Mouse (Mus musculus): ENCODE results near the gene Slc24a2. TPM values are rescaled to one million over a fixed set of nuclear protein-coding genes. Genes with fewer than 3 reads are reported as not detected.

The Slc24a2 gene
- polyA plus RNA-seq, 1 experiment: 1.1 TPM

- Histone ChIP-seq H3K4me3 (ENCODE audit: insufficient read depth, low read length) (no peak overlapping the region), H3K4me1 (ENCODE audit: control insufficient read depth, insufficient read depth, low read length) (peaks cover 2% of the 10 kb centered on the region), H3K27ac (ENCODE audit: insufficient read depth, low read length) (peak overlapping the region; percentile 74)
- TF ChIP-seq POLR2A (IDR thresholded peaks at IDR 0.05; ENCODE audit: low read depth, low read length) (no peak), CTCF (IDR thresholded peaks at IDR 0.05; ENCODE audit: borderline replicate concordance, insufficient read depth, low read length) (no peak)
Measured at GRCm38 (mm10) chr4:87086933-87087577, 143.2 kb downstream of the Slc24a2 start.

GRCm38 (mm10) chr4:87081321-87081720 lies 149.0 kb downstream of the Slc24a2 start:
- H3K4me1 ChIP-seq (ENCODE audit: control insufficient read depth, insufficient read depth, low read length): peaks cover under 1% of the 10 kb centered on the region
- TF ChIP-seq CTCF (IDR thresholded peaks at IDR 0.05; ENCODE audit: borderline replicate concordance, insufficient read depth, low read length) (no peak), POLR2A (IDR thresholded peaks at IDR 0.05; ENCODE audit: low read depth, low read length) (no peak)
- no peak overlapping the region for H3K27ac ChIP-seq (ENCODE audit: insufficient read depth, low read length)
- H3K4me3 ChIP-seq (ENCODE audit: insufficient read depth, low read length): no peak overlapping the region

GRCm38 (mm10) chr4:87079305-87079704 lies 151.0 kb downstream of the Slc24a2 start:
- TF ChIP-seq POLR2A (IDR thresholded peaks at IDR 0.05; ENCODE audit: low read depth, low read length) (no peak), CTCF (IDR thresholded peaks at IDR 0.05; ENCODE audit: borderline replicate concordance, insufficient read depth, low read length) (no peak)
- Histone ChIP-seq H3K27ac (ENCODE audit: insufficient read depth, low read length) (no peak overlapping the region), H3K4me1 (ENCODE audit: control insufficient read depth, insufficient read depth, low read length) (no peaks in the 10 kb centered on the region), H3K4me3 (ENCODE audit: insufficient read depth, low read length) (no peak overlapping the region)

GRCm38 (mm10) chr4:87078726-87079125 lies 151.6 kb downstream of the Slc24a2 start:
- no peak overlapping the region for H3K4me3 ChIP-seq (ENCODE audit: insufficient read depth, low read length)
- H3K4me1 ChIP-seq (ENCODE audit: control insufficient read depth, insufficient read depth, low read length): no peaks in the 10 kb centered on the region
- TF ChIP-seq POLR2A (IDR thresholded peaks at IDR 0.05; ENCODE audit: low read depth, low read length) (no peak), CTCF (IDR thresholded peaks at IDR 0.05; ENCODE audit: borderline replicate concordance, insufficient read depth, low read length) (no peak)
- H3K27ac ChIP-seq (ENCODE audit: insufficient read depth, low read length): no peak overlapping the region

- TF ChIP-seq POLR2A (IDR thresholded peaks at IDR 0.05; ENCODE audit: low read depth, low read length) (no peak), CTCF (IDR thresholded peaks at IDR 0.05; ENCODE audit: borderline replicate concordance, insufficient read depth, low read length) (no peak)
Measured at GRCm38 (mm10) chr4:87075761-87076160, 154.5 kb downstream of the Slc24a2 start.

GRCm38 (mm10) chr4:87068121-87068520 lies 162.2 kb downstream of the Slc24a2 start:
- Histone ChIP-seq H3K4me3 (ENCODE audit: insufficient read depth, low read length) (no peak overlapping the region), H3K27ac (ENCODE audit: insufficient read depth, low read length) (no peak overlapping the region), H3K4me1 (ENCODE audit: control insufficient read depth, insufficient read depth, low read length) (no peaks in the 10 kb centered on the region)
- TF ChIP-seq POLR2A (IDR thresholded peaks at IDR 0.05; ENCODE audit: low read depth, low read length): no peak
- no peak for TF ChIP-seq CTCF (IDR thresholded peaks at IDR 0.05; ENCODE audit: borderline replicate concordance, insufficient read depth, low read length)

More at GRCm38 (mm10) chr4:87075761-87076160, 154.5 kb downstream of the Slc24a2 start:
- Histone ChIP-seq H3K4me3 (ENCODE audit: insufficient read depth, low read length) (no peak overlapping the region), H3K4me1 (ENCODE audit: control insufficient read depth, insufficient read depth, low read length) (no peaks in the 10 kb centered on the region), H3K27ac (ENCODE audit: insufficient read depth, low read length) (no peak overlapping the region)

- Histone ChIP-seq H3K27ac (ENCODE audit: insufficient read depth, low read length) (no peak overlapping the region), H3K4me1 (ENCODE audit: control insufficient read depth, insufficient read depth, low read length) (no peaks in the 10 kb centered on the region), H3K4me3 (ENCODE audit: insufficient read depth, low read length) (no peak overlapping the region)
- TF ChIP-seq CTCF (IDR thresholded peaks at IDR 0.05; ENCODE audit: borderline replicate concordance, insufficient read depth, low read length) (no peak), POLR2A (IDR thresholded peaks at IDR 0.05; ENCODE audit: low read depth, low read length) (no peak)
Measured at GRCm38 (mm10) chr4:87065227-87065626, 165.1 kb downstream of the Slc24a2 start.

GRCm38 (mm10) chr4:87064561-87064960 lies 165.7 kb downstream of the Slc24a2 start:
- no peak overlapping the region for H3K27ac ChIP-seq (ENCODE audit: insufficient read depth, low read length)
- no peak for TF ChIP-seq POLR2A (IDR thresholded peaks at IDR 0.05; ENCODE audit: low read depth, low read length)
- no peak for TF ChIP-seq CTCF (IDR thresholded peaks at IDR 0.05; ENCODE audit: borderline replicate concordance, insufficient read depth, low read length)
- H3K4me3 ChIP-seq (ENCODE audit: insufficient read depth, low read length): no peak overlapping the region
- no peaks in the 10 kb centered on the region for H3K4me1 ChIP-seq (ENCODE audit: control insufficient read depth, insufficient read depth, low read length)

GRCm38 (mm10) chr4:87062771-87063253 lies 167.5 kb downstream of the Slc24a2 start:
- Histone ChIP-seq H3K4me1 (ENCODE audit: control insufficient read depth, insufficient read depth, low read length) (no peaks in the 10 kb centered on the region), H3K27ac (ENCODE audit: insufficient read depth, low read length) (no peak overlapping the region), H3K4me3 (ENCODE audit: insufficient read depth, low read length) (no peak overlapping the region)
- TF ChIP-seq POLR2A (IDR thresholded peaks at IDR 0.05; ENCODE audit: low read depth, low read length) (no peak), CTCF (IDR thresholded peaks at IDR 0.05; ENCODE audit: borderline replicate concordance, insufficient read depth, low read length) (no peak)

GRCm38 (mm10) chr4:87061696-87062095 lies 168.6 kb downstream of the Slc24a2 start:
- H3K27ac ChIP-seq (ENCODE audit: insufficient read depth, low read length): no peak overlapping the region
- H3K4me3 ChIP-seq (ENCODE audit: insufficient read depth, low read length): no peak overlapping the region
- TF ChIP-seq CTCF (IDR thresholded peaks at IDR 0.05; ENCODE audit: borderline replicate concordance, insufficient read depth, low read length) (no peak), POLR2A (IDR thresholded peaks at IDR 0.05; ENCODE audit: low read depth, low read length) (no peak)
- no peaks in the 10 kb centered on the region for H3K4me1 ChIP-seq (ENCODE audit: control insufficient read depth, insufficient read depth, low read length)
